9 mouse cellular contexts compared by ENCODE assay signal in genomic region chr8:120572534-120572933, GRCm38 (mm10). TPM values are rescaled to one million over a fixed set of nuclear protein-coding genes. Genes with fewer than 3 reads are reported as not detected.
DNase-seq lines count a peak whose midpoint lies in the region; ATAC-seq lines count a peak whose summit lies in the region.
"Had no signal": no experiment of that assay in that cellular context is flagged by ENCODE, and none has a peak within 500 bp of the region (broad histone marks: within the 10 kb centered on the region; RNA-seq: fewer than 3 reads in every experiment).

No protein-coding gene starts in this region.

- DNase-seq in left cerebral cortex, adult 18-20 months (ENCODE audit: low spot score in 2 of 2) = peak; percentile 66 to 78
- no peak for DNase-seq in left cerebral cortex, adult 11 months (ENCODE audit: low spot score)
- DNase-seq in brain, adult 2 months (ENCODE audit: low read depth, low spot score) = peak; percentile 87
- DNase-seq in layer of hippocampus, adult 18-20 months (ENCODE audit: low spot score in 2 of 2) = peak; percentile 78 to 88
- peak; percentile 71 for DNase-seq in right cerebral cortex, postnatal 14 days
- DNase-seq in urinary bladder, postnatal 25 days (ENCODE audit: low spot score) = no peak
- DNase-seq in midbrain, embryonic 14.5 days = no peak
- DNase-seq: adrenal gland, adult 2 months had no signal

- H3K4me2 ChIP-seq in midbrain, embryonic 14.5 days (ENCODE audit: low read length) = no peak overlapping the region
- H3K4me2 ChIP-seq: liver, embryonic 15.5 days had no signal

- ATAC-seq in midbrain, embryonic 14.5 days (ENCODE audit: low FRiP score, low TSS enrichment) = no peak

- no peaks in the 10 kb centered on the region for H3K4me1 ChIP-seq in midbrain, embryonic 14.5 days (ENCODE audit: control insufficient read depth, insufficient read depth, low read length)

- H3K4me3 ChIP-seq in midbrain, embryonic 14.5 days (replicated peaks; ENCODE audit: low read depth, low read length) = no peak overlapping the region
- H3K4me3 ChIP-seq: liver, embryonic 15.5 days had no signal

- peaks cover 94% of the 10 kb centered on the region for H3K36me3 ChIP-seq in midbrain, embryonic 14.5 days (ENCODE audit: control insufficient read depth, insufficient read depth, low read length)

- H3K27ac ChIP-seq in midbrain, embryonic 14.5 days (replicated peaks; ENCODE audit: low read depth, low read length) = no peak overlapping the region
- H3K27ac ChIP-seq: liver, embryonic 15.5 days had no signal

- H3K9ac ChIP-seq in midbrain, embryonic 14.5 days (replicated peaks; ENCODE audit: low read length) = no peak overlapping the region
- H3K9ac ChIP-seq: liver, embryonic 15.5 days had no signal

- WGBS in midbrain, embryonic 14.5 days = 78% methylated on average over 21 of the region's 21 CpGs

- H3K27me3 ChIP-seq in midbrain, embryonic 14.5 days (ENCODE audit: control insufficient read depth, insufficient read depth, low read length) = no peaks in the 10 kb centered on the region
- H3K27me3 ChIP-seq: liver, embryonic 15.5 days had no signal

- no peaks in the 10 kb centered on the region for H3K9me3 ChIP-seq in midbrain, embryonic 14.5 days (ENCODE audit: control insufficient read depth, low read length)
- H3K9me3 ChIP-seq: liver, embryonic 15.5 days had no signal

RNA-seq across cellular contexts. Expression of gene Gins2, which starts 16.6 kb away (rescaled TPM):
- 1 to 10 TPM; 2.1 to 2.4 TPM for total RNA-seq in left cerebral cortex, adult 18-20 months (2021)
- 1 to 10 TPM; 3.5 to 4.2 TPM for total RNA-seq in layer of hippocampus, adult 18-20 months (2021)
- 15.5 and 23.7 TPM in 2 replicates for polyA plus RNA-seq in midbrain, embryonic 14.5 days (2014; fragmentation: Nextera tagmentation; extraction: Ambion mirVana)

Comparison
In these comparisons a context has a peak if more than half of its experiments do, and no peak if none do; other contexts are left out.
1. DNase-seq: peak in left cerebral cortex, adult 18-20 months (2 of 2), brain, adult 2 months (single experiment), layer of hippocampus, adult 18-20 months (2 of 2) and right cerebral cortex, postnatal 14 days (single experiment); none in left cerebral cortex, adult 11 months (single experiment), urinary bladder, postnatal 25 days (single experiment) and midbrain, embryonic 14.5 days (single experiment).